Mouse (Mus musculus) 416B (cell line): Measurements from ENCODE around the gene Cct2.
A peak's percentile ranks its signal among the peaks of the same experiment; 100 is the strongest.

ENCODE experiments used
- DNase-seq: peaks from one replicate; pipeline ENCODE4 v3.0.0; 2011; ENCODE audit warnings: low read depth

Gene Cct2

DNA sequence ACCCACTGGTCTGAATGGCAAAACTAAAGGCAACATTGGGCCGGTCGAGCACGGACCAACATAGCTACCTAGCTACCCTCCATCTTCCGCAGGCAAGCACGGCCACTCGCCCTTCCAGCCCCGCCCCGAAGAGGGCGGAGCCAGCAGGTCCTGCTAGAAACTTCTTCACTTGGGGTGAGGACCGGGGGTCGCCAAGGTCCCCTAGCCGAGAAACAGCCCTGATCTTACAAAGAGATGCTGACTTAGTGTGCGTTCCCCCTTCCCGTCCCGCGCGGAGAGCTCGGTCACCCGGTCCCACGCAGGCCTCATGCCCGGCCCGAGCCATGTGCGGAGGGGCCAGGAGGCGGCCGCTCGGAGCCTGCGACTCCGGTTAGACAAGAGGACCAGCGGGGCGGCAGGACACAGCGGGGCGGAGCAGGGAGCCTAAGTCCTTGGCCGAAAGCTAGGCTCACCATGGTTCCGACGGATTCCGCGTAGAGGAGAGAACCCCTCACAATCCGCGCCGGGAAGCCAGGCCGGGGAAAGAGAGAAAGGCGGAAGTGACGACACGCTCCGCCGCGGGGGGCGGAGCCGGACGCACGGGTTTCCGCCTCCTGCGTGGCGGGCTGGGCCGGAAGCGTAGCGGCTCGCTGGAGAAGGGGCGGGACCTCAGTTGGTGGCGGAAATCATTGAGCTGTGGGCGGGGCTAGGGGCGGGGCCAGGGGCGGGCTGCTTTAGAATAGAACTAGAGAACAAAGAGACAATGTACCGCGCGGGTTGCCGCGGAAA is at the start of gene Cct2:
Cct2 (minus strand) TSS at position 561 of the 768 bp plus-strand sequence.
- DNase-seq, result peak; percentile 97

DNA sequence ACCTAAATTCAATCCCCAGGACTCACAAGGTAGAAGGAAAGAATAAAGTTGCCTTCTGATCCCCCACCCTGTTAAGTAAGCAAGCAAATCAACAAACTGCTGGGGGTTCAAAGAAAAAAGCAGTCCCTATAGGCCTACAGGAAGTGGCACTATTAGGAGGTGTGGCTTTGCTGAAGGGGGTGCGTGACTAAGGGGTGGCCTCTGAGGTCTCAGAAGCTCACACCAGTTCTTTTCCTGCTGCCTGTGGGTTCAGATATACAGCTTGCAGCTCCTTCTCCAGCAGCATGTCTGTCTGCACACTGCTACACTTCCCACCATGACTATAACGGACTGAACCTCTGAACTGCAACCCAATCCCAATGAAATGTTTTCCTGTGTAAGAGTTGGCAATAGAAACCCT is 48.9 kb upstream of the Cct2 start:
- peak; percentile 90 for DNase-seq

- DNase-seq, result peak; percentile 54
These were observed 47.8 kb upstream of the Cct2 start for GRCm38 (mm10) chr10:117111455-117111854.

- no peak for DNase-seq
These were observed 46.7 kb upstream of the Cct2 start for GRCm38 (mm10) chr10:117110271-117110670.

- no peak for DNase-seq
These were observed 43.1 kb upstream of the Cct2 start for GRCm38 (mm10) chr10:117106686-117107085.

GRCm38 (mm10) chr10:117106244-117106643 is 42.6 kb upstream of the Cct2 start:
- DNase-seq, result peak; percentile 53

- DNase-seq, result no peak
These were observed 41.4 kb upstream of the Cct2 start for GRCm38 (mm10) chr10:117105015-117105414.

DNA sequence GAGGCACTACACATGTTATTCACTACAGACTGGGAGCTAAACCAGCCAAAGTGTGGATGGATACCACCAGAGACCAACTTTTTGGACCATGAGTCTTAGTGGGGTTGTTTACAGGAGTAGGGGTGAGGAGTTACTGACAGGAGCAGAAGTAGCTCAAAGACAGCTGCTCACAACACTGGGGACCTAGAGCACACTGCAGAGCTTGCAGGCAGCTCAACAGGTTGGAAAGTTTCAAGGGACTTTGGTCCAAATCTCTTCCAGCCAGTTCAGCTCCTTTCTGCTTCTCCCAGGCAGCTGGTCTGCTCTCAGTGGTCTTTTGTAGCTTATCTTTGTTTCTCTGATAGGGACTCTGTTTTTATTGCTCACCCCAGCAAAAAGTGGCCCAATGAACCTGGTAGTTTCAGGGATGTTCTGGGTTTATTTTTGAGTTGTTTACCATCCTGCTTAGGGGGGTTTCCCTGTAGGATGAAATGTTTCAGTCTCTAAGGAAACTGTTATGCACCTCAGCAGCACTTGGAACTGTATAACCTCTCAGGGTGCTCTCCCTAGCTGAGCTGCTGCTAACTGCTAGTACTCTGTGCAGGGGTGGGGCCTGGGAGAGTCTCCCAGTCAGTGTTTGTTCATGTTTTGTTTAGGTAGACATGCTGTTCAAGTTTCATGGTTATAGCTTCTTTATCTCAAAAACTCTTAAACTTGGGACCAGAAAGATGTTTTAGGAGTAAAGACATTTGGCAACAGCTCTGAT is 40.4 kb upstream of the Cct2 start:
- no peak for DNase-seq

DNA sequence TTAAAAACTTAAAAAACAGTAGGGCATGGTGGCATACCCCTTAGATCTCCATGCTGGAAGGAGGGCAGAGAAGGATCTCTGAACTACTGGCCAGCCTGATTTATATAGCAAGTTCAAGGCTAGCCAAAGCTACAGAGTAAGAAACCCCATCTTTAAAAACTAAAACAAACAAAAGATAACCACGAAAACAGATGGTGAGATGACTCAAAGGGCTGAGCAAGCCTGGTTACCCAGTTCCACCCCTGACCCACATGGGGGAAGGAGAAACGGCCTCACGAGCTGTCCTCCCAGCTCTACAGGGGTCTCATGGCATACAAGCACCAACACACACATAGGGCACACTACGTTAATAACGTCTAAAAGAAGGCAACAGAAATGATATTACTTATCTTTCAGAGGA is 36.6 kb upstream of the Cct2 start:
- peak; percentile 72 for DNase-seq

- DNase-seq, result peak; percentile 75
These were observed 33.6 kb upstream of the Cct2 start for GRCm38 (mm10) chr10:117097116-117097698.

DNA sequence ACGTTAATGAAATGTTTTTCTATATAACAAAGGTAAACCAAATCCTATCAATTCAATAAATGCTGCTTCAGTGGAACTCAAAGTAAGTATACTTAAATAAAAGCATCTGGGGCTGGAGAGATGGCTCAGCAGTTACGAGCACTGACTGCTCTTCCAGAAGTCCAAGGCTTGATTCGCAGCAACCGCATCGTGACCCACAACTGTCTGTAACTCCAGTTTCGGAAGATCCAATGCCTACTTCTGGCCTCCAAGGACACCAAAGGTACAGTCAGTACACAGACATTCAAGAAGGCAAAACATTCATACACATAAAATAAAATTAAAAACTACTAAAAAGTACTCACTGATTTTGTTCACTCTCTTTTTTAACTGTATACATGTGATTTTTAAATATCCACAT is 32.5 kb upstream of the Cct2 start:
- no peak for DNase-seq

DNA sequence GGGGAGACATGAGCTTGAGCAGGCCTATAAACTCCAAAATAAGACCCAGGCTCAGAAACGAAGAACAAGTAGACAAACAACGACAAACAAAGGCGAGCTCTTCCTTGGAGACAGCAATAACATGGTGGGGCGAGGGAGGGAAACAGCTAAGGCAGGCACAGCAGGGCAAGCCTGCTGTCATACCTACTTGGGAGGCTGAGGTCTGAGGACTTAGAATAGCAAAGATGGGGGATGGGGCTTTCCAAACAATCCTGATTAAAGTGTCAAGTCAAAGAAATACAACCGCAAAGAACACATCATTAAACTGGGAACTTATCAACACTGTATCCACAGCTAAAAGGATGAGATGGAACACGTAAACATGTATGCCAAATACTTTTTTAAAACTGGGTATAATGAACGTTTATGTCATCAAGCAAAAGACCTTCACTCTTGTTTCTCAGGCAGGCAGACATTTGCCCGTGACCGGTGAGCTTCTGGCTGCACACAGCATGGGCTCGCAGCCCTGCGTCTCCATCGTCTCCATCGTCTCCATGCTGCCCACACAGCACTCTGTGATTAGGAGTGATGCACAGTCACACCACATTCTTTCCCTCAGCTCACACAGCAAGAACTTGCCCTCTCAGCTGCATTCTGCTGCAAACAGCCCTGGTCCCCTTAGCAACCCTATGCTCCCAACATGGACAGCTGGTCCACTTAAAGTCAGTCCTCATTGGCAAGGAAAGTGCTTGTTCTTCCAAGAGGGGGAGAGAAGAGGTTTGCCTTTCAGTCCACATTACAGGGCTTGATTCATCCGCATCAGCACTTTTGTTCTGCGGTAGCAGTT is 31.1 kb upstream of the Cct2 start:
- DNase-seq, result no peak

DNA sequence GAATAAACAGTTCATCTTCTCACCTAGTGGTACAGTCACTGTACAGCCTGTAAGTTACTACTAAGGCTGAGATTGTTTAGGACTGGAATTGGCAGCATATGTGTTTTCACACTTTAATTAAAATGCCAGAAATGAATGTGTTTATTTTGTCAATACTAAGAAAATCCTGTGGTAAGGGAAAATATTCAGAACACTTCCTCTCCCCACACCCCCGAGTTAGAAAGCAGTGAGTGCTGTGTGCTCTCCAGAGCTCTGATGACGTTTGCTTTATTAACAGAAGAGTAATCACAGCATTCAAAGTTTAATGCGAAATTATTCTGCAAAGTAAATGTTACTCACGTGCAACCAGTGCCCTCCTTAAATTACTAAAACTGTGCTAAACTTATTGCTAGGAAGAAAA is 26.0 kb upstream of the Cct2 start:
- DNase-seq, result no peak

DNA sequence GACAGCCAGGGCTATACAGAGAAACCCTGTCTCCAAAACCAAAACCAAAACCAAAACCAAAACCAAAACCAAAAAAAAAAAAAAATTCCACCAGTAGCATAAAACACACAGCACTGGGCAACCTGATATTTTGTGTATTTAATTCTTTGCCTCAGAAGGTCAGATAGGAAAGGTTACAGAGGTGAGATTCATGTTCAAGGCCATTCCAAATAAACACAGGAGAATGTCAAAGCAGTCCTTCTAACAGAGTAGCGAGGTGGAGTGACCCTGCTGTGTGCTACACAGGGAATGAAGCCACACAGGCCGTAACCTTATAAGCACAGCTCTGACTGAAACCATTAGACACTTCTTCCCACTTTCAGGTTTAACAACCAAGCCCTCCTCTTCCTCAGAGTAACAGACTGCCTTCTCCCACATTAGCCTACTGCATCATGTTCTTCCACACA is 18.3 kb upstream of the Cct2 start:
- peak; percentile 31 for DNase-seq

DNA sequence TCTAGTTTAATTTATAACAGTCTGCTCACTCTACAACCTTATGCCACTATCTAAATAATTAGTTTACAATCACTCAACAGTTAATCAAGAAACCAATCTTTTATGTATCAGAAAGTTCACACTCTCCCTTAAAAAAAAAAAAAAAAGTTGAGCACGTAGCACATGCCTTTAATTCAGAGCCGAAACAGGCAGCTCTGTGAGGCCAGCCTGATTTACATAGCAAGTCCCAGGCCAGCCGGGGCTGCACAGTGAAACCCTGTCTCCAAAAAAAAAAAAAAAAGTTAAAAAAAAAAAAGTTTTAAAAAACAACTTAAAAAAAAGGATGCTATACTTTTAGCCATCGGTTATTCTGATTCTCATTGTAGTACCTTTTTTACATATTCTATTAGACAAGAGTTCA is 17.7 kb upstream of the Cct2 start:
- DNase-seq, result no peak

DNA sequence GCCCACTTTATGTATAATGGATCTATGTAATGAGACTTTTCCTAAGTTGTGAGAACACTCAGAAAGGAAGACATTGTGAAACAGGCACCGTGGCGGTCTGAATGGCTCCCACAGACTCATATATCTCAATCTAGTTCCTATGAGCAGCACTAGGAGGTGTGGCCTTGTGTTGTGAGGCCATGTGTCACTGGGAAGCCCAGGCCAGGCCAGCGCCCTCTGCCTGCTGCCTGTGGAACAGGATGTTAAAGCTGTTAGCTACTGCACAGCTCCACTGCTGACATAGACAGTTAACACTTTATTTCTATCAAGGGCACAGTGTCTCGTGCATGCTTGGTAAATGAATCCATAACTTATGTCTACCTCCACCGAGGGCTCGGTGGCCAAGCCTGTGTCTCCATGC is 14.7 kb upstream of the Cct2 start:
- DNase-seq, result peak; percentile 76

GRCm38 (mm10) chr10:117073176-117073575 is 9.6 kb upstream of the Cct2 start:
- DNase-seq, result no peak

- DNase-seq, result peak; percentile 18
These were observed 8.7 kb upstream of the Cct2 start for GRCm38 (mm10) chr10:117072191-117072888.

GRCm38 (mm10) chr10:117069109-117069508 is 5.5 kb upstream of the Cct2 start:
- no peak for DNase-seq

DNA sequence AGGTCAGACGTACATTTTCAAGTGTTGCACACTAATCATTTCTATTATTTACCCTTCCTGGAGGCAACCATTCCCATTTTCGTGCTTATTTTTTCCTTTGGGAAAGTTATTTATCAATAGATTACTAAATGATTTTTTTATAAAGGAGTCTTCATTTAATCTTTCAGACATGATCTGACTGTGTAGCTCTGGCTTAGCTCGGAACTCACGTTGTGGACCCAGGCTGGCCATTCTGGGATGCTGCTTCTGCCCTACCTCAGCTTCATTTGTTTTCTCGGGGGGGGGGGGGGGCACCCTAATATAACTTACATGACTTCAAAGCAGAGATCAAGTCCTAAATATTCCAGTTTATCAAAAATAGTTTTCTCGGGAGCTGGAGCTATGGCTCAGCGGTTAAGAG is 462 bp upstream of the Cct2 start:
- DNase-seq, result no peak

DNA sequence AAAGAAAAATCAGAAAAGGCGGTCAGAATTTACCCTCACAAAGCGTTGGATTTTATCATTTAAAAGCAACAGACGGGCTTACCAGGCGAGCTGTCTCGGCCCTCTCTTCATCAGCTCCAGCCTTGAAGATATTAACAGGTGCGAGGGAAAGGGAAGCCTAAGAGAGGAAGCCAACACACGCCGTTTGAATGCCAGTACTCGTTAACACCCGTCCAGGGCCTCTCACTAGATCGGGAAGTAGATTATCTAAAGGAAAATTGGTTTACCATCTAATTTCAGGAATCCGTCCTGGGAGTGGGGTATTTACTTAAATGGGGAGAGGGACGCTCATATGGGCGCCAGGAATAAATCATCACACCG is 740 bp downstream of the Cct2 start:
- DNase-seq, result no peak

GRCm38 (mm10) chr10:117055668-117056067 is 7.9 kb downstream of the Cct2 start:
- DNase-seq, result no peak
